Mouse (Mus musculus) cerebellum, adult 11-12 months (tissue): ENCODE results near the gene Gm45902.

Source experiments
- DNase-seq: peaks from one replicate; pipeline ENCODE4 v3.0.0; 2022

Gm45902 gene

DNA sequence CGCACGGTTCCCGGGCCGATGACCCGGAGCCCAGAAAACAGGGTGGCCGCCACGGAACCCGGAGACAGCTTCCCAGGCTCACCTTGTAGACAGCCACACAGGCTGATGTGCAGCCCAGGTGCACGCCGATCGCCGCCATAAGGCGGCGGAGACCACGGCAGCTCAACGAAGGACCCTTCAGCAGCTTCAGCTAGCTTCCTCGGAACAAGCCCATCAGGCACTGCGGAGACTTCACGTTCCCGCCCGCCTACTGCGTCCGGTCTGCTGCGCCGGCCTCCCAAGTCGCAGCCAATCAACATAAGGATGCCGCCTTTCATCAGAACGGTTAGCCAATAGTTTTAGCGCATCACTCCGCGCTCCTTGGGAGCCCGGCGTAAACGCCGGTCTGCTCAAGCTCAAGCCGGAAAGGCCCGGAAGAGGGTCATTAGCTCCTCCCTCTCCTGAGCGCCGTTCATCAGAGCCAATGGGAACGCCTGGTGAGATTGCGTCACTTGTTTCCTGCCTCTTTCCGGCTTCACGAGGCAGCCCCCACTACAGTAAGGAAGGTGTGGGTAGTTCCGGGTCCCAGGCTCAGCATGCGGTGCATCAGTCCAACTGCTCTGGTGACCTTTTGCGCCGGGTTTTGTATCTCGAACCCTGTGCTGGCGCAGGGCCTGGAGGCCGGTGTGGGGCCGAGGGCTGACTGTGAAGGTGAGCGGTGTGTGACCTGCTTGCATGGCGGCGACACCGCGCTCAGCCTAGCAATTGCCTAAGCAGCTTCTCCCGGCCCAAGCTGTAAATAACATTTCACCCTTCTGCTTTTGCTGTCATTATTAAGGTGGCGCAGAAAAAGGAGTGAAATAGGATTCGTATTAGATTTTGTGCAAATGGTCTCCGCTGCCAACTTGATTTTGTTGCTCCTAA, at the start of gene Gm45902, which contains the start of the genes Hspa14 and Cdnf:
Gene Gm45902, minus strand, starts transcription at position 239 of the 903 bp plus-strand sequence.
Gene Hspa14, minus strand, starts transcription at position 263 of the 903 bp plus-strand sequence.
Gene Cdnf, plus strand, starts transcription at position 479 of the 903 bp plus-strand sequence.
- peak; percentile 99 for DNase-seq

DNA sequence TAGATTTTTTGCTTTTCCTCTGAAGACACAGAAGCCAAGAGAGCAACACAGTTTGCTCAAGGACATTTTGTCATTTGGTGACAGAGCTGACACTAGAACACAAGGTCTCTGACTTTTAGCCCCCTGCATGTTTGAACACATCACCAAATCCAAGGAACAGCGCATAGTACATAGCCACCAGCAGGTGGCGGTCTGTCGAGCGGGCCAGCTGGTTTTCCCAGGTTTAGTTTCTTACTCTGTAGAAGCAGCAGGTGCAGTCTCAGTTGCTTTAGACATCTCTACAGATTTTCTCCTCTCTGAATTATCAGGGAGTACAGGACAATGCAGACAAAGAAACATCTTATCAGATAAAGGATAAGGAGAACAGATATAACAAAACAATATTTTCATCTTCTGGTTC, 34.0 kb upstream of the Gm45902 start:
- peak; percentile 60 for DNase-seq

DNA sequence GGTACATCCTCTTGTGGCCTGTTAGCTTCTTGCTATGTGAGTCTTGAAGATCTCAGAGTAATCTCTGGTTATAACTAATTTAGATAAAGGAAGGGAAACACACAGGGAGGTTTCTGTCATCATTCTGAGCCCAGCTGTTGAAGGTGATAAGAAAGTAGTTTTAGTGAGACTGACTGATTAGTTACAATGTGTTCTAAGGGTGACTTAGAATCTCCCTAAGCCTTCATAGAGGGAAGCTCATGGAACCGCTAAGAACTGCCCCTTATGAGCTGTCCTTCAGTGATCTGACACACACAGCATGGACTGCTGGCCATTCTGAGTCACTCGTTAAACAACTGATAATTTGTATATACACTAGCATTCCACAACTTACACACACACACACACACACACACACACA, 33.5 kb upstream of the Gm45902 start:
- no peak for DNase-seq

DNA sequence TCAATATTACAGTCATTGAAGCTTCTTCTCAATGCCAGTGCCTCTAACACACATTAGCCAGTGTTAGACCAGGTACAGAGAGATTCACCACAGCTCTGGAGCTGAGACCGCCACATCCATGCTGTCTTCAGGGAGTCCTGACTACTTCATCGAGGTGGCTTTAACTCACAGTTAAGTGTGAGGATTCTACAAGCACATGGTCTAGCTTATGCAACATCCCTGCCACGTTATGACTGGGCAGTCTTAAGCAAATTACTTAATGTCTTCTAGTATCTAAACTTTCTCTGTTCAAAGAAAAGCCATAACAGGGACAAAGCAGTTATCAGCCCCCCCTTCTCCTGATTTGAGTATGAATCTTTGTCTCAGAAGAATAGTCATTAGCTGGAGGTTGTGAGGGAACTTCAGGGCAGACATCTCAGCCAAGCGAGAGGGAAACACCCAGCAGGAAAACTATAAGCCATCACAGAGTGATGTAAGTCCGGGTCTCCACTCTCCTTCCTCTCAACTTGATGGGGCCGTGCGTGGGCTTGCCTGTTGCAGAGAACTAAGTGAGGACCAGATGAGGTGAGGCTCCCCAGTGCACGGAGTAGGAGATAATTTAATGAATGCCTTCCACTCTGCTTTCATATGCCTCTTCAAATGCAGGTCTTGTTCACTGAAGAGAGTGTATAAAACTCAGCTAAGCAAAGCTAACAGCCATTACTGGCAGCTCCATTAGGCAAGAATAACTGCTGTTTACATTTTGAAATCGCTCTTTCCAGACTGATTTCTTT, 28.9 kb upstream of the Gm45902 start:
- DNase-seq = no peak

DNA sequence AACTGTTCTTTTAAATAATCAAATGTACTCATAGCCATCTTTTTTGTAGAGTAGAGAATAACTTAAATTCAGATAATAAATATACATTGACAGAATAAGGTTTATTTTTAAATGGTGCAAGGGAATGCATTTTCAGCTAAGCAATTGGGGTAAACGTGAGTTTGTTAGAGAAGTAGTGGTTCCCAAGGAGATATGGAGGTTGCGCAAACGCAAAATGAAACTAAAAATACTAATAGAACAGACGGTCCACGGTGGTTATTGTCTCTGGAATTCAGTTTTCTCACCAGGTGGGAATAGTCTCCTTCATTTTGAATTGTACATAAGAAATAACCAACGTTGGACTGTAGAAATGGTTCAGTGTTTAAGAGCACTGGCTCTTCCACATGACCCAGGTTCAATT, 13.7 kb upstream of the Gm45902 start:
- DNase-seq = no peak

DNA sequence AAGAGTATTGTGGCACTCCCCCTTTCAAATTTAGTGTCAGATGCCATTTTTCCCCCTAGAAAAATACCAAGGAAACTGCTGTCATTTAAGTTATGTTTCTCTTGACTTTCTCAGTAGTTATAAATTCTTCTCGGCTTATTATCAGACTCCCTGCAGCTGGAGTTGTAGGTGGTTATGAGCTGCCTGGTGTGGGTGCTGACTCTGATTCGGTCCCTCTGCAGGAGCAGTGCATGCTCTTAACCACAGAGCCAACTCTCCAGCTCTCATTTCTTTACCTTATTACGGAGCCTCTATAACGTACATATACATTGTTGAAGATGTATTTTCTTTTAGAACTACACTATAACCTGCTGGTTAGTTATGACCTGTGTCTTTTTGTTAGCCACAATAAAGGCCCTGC, 10.0 kb upstream of the Gm45902 start:
- no peak for DNase-seq

DNA sequence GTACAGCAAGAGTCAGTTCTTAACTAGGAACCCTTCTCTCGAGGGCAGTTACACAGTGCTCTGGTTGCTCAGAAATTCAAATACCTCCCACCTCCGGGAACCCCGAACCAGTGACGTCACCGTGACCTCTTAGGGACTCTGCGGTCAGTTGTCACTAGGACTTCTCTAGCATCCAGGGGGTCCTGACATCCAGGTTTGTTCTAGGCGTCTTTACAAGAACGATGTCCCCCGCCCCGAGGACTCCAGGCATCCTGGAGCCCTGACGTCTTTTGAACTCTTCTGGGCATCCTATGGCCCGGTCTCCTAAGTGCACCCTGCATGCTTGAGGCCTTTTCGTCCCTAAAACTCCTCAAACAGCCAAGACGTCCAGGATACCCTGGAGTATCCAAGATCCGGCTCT, 514 bp downstream of the Gm45902 start:
- peak; percentile 65 for DNase-seq

DNA sequence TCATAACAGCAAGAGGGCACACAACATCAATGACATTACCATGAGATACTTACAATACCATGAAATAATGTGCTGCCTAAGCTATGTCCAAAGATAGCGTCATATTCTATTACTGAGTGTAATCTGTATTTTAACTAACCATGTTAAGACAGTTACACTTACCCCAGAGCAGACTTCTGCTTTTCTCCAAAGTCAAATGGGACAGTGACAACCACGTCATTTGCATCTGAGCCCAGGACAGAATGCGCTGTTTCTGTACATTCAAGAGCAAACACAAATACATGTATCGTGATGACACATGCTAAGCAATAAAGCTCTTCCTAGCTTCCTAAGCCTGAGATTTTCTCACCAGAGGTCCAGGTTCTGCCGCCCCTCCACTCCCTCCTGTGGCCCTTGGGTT, 11.7 kb downstream of the Gm45902 start:
- DNase-seq = no peak

DNA sequence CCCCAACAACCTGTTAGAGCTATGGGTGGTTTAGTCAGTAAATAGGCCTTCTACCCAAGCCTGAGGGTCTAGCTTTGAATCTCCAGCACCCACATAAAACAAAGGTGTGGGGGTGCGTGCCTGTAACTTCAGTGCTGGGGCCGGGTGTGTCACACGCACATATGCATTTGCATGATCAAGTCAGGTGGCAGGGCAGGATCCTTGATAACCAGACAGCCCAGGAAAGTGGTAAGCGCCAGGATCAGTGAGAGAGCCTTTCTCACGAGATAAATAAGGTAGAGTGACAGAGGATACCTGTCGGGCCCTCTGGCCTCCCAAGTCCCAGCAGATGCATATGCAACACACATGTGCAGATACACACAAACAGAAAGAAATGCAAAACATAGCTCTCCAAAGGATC, 13.0 kb downstream of the Gm45902 start:
- no peak for DNase-seq

DNA sequence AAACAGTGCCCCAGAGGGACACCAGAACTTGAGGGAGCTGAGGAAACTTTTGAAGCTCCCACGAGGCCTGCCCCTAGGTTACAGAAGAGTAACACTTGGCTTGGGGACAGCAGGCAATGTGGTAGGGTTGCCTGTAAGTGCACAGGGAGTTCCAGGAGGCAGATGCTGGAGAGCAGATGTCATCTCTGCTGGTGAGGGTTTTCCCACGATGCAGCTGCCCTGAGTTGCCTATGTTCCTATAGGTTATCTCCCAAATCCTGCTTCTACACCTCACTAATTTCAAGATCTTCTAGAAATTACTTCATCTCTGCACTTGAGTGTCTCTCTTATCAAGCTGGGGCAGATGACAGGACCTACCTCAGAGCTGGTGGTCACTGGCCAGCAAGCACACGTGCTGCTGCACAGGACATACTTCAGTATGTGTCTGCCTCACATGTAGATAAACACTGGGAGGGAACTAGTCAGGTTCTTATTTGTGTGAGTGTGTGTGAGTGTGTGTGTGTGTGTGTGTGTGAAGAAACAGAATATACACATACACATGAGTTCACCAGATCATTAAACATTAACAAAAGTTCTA, 18.7 kb downstream of the Gm45902 start:
- no peak for DNase-seq

DNA sequence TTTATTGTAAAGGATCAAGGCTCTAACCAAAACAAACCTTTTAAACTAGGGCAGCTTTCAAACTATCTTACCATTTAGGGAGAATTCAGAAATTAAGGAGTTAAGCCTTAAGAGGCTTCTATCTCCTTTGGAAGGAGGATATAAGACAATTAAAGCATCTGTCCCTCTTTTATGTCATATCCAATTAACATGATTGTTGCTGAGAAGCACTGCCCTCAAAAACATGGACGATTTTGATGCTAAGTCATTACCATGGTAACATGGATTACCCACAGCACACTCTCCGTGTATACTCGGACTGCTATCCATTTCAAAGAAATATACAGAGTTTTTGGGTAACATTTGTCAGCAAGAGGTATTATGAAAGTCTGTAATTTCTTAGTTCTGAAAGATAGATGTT, 22.8 kb downstream of the Gm45902 start:
- no peak for DNase-seq

DNA sequence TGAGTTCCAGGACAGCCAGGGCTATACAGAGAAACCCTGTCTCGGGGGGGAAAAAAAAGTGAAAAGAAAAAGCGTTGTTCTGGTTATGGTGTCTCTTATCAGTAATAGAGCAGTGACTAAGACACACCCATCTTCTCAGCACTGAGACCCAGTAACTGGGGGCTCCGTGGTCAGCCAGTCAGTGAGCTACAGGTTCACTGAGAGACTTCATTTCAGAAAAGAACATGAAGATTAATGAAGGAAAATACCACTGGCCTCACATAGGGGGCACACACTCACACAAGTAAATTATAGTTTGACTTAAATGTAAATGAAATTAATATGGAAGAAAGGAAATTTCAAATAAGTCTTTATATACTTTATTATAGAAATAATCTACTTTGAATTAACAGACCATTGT, 32.4 kb downstream of the Gm45902 start:
- DNase-seq = no peak

DNA sequence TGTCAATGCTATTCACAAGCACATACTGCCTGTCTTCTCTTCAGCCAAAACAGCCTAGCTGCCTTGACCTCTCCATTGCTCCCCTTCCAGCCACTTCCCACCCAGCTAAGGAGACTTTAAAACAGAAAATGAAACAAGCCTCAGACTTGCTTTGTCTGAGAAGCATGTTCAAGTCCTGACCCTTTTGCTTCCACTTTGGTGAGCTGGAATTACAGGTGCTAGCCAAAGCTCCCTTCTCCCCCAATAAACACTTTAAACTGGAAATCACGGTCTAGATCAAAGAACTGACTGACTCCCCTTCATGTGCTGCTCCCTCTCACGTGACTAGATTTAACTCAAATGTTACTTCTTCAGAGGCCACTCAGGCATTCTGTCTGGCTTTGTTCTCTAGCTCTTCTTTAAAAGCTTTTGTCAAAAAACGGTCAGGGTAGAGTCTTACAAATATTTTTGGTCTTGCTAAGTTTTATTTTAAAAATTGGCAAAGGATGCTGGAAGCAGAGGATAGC, 36.8 kb downstream of the Gm45902 start:
- DNase-seq = no peak

DNA sequence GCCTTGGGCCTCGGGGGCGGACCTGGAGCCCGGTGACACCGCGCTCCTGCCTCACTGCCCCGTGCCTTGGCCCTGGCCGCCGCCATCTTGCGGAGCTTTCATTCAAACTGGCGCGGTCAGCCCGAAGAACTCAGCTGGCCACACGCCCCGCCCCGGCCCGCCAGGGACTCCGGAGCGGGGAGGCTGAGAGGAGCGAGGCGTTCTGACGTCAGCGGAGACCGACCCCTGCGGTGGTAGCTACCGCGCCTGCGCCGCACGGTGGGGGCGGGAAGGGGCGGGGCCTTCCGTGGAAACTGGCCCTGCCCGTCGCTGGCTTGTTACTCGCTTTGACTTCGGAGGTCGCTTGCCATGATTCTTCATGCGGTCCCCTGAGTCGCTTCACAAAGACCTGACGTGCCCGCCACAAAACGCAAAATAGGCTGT, 37.7 kb downstream of the Gm45902 start, which contains the start of gene Suv39h2:
Gene Suv39h2, minus strand, starts transcription at position 171 of the 423 bp plus-strand sequence.
- DNase-seq = peak; percentile 95

DNA sequence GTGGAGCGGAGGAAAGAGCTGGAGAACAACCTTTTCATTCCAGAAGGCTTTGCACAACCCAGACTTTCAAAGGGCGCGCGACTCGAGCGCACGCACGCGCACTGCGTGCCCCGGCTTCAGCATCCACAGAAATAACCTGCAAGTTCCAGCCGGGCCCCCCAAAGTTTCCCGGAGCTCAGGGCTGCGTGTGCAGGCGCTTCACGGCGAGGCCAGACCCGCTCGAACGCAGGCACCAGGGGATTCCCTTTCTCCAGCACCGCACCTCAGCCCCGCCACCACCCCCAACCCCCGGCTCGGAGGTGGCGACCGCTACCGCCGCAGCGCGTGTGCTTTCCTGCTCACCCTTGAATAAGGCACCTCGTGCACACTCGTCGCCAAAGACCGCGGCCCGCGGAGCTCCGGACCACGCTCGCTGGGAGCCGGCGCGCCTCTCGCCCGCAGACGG, 38.2 kb downstream of the Gm45902 start:
- DNase-seq = peak; percentile 70

DNA sequence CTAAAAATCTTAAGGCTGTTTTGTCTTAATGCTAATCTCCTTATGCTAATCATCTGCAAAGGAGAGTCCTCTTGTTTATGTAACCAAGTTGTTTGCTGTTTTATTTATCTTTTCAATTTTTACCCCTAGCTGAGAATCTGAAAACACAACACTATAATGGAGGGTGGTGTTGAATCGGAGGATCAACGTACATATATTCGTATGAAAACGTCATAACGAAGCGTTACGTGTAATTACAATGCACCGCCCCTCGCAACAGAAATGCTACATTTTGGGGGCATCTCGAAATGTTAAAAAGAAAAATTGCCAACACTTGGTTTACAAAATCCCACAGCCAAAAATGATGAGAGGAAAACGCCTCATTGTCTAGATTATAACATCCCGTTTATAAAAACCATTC, 38.7 kb downstream of the Gm45902 start:
- no peak for DNase-seq

DNA sequence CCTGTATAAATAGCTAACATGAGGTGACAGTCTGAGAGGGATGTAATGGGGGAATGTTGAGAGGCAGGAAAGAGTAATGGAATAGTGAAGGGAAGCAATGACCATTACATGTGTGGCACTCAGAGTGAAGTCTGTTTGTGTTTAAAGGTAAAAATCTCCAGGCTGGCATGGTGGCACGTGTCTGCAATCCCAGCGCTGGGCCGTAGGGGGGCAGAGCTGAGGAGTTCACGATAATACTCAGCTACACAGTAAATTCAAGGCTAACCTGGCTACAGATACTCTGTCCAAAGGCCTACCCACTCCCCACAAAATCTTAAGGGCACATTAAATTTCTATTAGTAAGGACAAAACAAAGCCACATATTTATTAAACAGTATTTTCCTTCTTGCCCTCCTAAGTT, 56.0 kb downstream of the Gm45902 start:
- no peak for DNase-seq
